Mouse (Mus musculus): Measurements from ENCODE around the gene Dffa. TPM values are rescaled to one million over a fixed set of nuclear protein-coding genes. Genes with fewer than 3 reads are reported as not detected.
"Not testable (repeated sequence)": the region's sequence is repeated elsewhere in the genome, so short reads cannot be mapped to it uniquely, and the experiment has no call there.

Gene Dffa
- polyA plus RNA-seq, 1 experiment from 2014 or later, result 43.4 TPM

DNA sequence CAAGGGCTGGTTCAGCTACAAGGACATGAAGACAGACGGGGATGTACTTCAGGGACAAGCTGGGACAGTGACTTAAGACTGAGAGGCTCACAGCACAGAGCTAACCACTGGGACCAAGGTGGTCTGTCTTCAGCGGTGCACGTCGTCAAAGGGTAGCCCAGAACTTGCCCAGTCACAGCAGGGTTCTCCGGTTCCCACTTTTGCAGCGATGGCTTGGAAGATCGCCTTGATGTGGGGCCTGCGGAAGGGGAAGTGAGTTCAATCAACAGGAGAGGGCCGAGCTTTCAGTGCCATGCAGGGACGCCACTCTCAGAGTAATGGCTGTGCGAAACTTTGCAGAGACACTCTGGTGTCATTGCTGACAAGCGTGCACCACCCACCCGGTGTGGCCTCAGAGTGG is 55.9 kb downstream of the Dffa start:
- DNase-seq (ENCODE audit: low spot score), result no peak
- Histone ChIP-seq H3K27me3 (ENCODE audit: insufficient read depth, poor library complexity, severe bottlenecking) (no peaks in the 10 kb centered on the region), H3K9me3 (no peaks in the 10 kb centered on the region), H3K4me1 (peaks cover 8% of the 10 kb centered on the region), H3K27ac (no peak overlapping the region), H3K36me3 (peaks cover 98% of the 10 kb centered on the region), H3K4me3 (no peak overlapping the region)
- 85% methylated on average over 13 of the region's 13 CpGs for WGBS

DNA sequence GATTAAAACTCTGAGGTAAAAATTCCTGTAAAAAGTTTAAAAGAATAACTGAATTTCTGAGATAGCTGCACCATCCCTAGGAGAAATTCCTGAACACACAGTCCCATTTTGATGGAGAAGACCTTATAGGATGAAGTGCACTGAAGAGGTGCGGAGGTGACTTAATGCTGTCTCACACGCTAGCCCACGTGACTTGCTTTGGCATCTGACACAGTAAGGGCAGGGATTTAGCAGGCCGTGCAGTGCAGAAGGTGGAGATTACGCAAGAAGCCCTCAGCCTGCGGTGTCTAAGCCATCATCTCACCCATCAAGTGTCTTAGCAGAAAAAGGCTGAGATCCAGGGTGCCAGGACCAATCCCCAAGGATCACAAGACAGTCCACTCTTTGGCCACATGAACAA is 57.2 kb downstream of the Dffa start:
- Histone ChIP-seq H3K27me3 (ENCODE audit: insufficient read depth, poor library complexity, severe bottlenecking) (no peaks in the 10 kb centered on the region), H3K9me3 (no peaks in the 10 kb centered on the region), H3K4me3 (no peak overlapping the region), H3K4me1 (peaks cover 19% of the 10 kb centered on the region), H3K27ac (no peak overlapping the region), H3K36me3 (peaks cover 91% of the 10 kb centered on the region)
- 95% methylated on average over 6 of the region's 6 CpGs for WGBS
- DNase-seq (ENCODE audit: low spot score), result no peak

DNA sequence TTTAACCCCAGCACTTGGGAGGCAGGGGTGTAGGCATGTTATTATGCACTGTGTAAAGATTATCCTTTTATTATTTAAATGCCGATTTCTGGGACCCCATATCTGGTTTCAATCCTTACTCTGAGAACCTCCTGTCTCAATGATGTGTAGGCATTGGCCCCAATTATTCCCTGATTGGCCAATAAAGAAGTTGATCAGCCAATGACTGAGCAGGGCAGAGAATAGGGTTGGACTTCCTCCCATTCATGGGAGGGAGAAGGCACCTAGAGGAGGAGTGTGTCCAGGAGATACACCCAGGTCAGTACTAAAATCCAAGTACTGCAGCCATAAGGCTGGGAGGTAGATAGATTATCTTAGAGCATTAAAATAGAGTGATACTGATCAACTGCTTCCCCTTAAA is 59.2 kb downstream of the Dffa start:
- peaks cover 21% of the 10 kb centered on the region for H3K4me1 ChIP-seq
- WGBS, result 77% methylated on average over 1 of the region's 1 CpGs
- H3K9me3 ChIP-seq, result no peaks in the 10 kb centered on the region
- H3K27ac ChIP-seq, result no peak overlapping the region
- no peak for DNase-seq (ENCODE audit: low spot score)
- peaks cover 70% of the 10 kb centered on the region for H3K36me3 ChIP-seq
- no peak overlapping the region for H3K4me3 ChIP-seq
- H3K27me3 ChIP-seq (ENCODE audit: insufficient read depth, poor library complexity, severe bottlenecking), result no peaks in the 10 kb centered on the region

DNA sequence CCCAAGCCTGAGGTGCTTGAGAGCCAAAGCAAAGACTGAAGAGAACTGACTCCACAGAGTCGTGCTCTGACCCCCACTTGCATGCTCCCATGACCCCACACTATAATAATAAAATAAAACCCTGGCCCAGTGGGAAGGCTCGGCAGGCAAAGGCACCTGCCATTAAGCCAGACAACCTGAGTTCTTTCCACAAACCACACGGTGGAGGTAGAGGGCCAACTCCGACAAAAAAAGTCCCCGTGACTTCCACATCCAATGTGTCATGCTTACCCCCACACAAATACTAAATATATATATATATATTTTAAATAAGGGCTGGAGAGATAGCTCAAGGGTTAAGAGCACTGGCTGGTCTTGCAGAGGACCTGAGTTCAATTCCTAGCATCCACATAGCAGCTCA is 60.2 kb downstream of the Dffa start:
- H3K27ac ChIP-seq, result no peak overlapping the region
- no peak for DNase-seq (ENCODE audit: low spot score)
- no peaks in the 10 kb centered on the region for H3K27me3 ChIP-seq (ENCODE audit: insufficient read depth, poor library complexity, severe bottlenecking)
- peaks cover 18% of the 10 kb centered on the region for H3K4me1 ChIP-seq
- no peaks in the 10 kb centered on the region for H3K9me3 ChIP-seq
- no peak overlapping the region for H3K4me3 ChIP-seq
- H3K36me3 ChIP-seq, result peaks cover 61% of the 10 kb centered on the region
- 66% methylated on average over 5 of the region's 5 CpGs for WGBS

DNA sequence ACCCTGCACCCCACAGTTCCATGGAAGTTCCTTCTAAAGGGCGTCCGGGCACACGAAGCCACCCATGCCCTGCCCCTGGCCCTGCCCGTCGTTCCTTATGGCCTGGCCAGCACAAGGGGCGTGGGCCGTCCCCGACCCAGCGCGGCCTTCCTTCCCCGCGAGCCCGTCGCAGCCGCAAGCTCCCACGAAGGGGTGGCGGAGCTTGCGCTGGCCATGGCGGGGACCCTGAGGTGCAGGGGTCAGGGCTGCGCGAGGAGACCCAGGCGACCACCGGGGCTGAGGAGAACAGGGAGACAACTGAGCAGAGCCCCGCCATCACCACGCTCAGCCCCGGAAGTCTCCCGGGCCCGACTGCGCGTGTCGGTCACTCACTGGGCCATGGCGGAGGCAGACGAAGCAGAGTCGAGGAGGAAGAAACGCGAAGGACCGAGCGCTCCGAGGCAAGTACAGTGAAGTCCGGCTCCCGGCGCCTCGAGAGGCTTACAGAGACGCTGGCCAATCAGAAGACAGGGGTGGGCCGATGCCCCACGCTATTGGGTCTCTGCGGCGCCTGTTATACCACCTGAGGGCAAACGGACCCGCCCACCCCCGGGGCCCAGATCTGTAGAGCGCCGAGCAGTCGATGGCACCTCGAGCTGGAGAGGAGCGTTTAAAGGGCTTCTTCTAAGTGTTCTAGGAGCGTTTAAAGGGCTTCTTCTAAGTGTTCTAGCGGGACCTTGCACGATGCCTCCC is 62.4 kb downstream of the Dffa start, which contains the start of gene Pgd:
Gene Pgd, minus strand, starts transcription at position 557 of the 732 bp plus-strand sequence.
- Histone ChIP-seq H3K36me3 (peaks cover 38% of the 10 kb centered on the region), H3K9me3 (no peaks in the 10 kb centered on the region), H3K27ac (peak within 1 kb of the TSS; percentile 95), H3K27me3 (ENCODE audit: insufficient read depth, poor library complexity, severe bottlenecking) (no peaks in the 10 kb centered on the region), H3K4me3 (peak within 1 kb of the TSS; percentile 98), H3K4me1 (peaks cover 21% of the 10 kb centered on the region)
- WGBS, result 0% methylated on average over 59 of the region's 59 CpGs
- DNase-seq (ENCODE audit: low spot score), result peak; percentile 99

DNA sequence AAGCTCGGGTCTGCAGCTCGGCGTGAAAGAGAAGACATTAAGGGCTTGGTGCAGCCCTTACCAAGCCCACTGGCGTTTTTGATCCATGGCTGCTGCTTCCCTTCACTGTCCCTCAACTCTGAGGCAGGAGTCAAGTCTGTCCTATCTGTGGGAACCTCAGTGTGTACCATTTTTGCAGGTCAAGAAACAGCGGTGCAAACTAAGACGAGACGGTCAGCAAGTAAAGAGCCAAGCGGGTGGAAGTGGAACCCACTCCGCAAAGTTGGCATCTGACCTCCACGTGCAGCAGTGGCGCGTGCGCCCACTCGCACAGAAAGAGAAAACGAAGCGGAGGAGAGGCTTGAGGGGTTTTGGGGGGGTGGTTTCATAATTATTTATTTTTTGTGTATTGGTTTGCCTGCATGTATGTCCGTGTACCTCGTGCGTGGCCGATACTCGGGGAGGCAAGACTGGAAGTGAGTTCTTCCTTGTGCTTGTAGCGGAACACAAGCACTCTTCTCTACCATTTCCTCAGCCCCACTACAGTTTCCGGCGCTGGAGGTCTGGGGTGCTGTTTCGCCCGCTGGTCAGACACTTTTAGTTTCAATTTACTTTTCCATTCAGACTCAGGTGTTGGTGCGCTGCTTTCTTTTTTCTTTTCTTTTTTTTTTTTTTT is 63.1 kb downstream of the Dffa start:
- Histone ChIP-seq H3K36me3 (peaks cover 31% of the 10 kb centered on the region), H3K27me3 (ENCODE audit: insufficient read depth, poor library complexity, severe bottlenecking) (no peaks in the 10 kb centered on the region), H3K4me1 (peaks cover 21% of the 10 kb centered on the region), H3K4me3 (peak overlapping the region; percentile 98), H3K9me3 (no peaks in the 10 kb centered on the region), H3K27ac (peak overlapping the region; percentile 95)
- WGBS, result under 1% methylated on average over 27 of the region's 27 CpGs
- DNase-seq (ENCODE audit: low spot score), result peak; percentile 77

DNA sequence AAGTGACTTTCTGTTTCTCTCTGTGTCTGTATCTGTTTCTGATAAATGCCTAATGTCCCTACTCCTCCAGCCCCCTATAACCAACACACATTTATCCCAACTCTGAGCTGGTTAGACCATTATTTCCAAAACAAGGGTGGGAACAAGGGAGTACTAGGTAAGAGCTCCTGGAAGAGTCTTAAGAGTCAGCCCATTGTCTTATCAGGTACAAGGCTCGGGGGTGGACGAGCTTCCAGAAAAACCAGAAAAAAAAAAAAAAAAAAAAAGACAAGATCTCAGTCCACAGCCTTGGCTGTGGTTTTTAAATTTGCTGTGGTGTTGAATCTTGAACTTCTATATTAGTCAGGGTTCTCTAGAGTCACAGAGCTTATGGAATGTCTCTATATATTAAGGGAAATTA is 64.1 kb downstream of the Dffa start:
- 48% methylated on average over 2 of the region's 2 CpGs for WGBS
- Histone ChIP-seq H3K27ac (no peak overlapping the region), H3K36me3 (peaks cover 23% of the 10 kb centered on the region), H3K9me3 (no peaks in the 10 kb centered on the region), H3K27me3 (ENCODE audit: insufficient read depth, poor library complexity, severe bottlenecking) (no peaks in the 10 kb centered on the region), H3K4me3 (no peak overlapping the region), H3K4me1 (peaks cover 27% of the 10 kb centered on the region)
- DNase-seq (ENCODE audit: low spot score), result no peak

DNA sequence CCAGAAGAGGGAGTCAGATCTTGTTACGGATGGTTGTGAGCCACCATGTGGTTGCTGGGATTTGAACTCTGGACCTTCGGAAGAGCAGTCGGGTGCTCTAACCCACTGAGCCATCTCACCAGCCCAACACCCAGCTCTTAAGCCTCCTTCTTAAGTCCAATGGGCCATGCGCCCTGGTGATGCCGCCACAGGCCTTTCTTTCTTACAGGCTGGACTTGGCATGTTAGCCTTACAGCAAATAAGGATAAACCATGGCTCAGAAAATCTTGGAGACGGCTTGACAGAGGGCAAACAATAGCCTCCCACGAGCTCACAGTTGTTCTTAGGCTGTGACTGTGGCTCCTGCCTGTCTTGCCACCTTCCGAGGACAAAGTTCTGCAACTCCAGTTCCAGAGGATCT is 66.0 kb downstream of the Dffa start:
- not testable (repeated sequence) for DNase-seq (ENCODE audit: low spot score); H3K9me3 ChIP-seq; H3K36me3 ChIP-seq; H3K4me3 ChIP-seq; H3K27me3 ChIP-seq (ENCODE audit: insufficient read depth, poor library complexity, severe bottlenecking)
- peaks cover 23% of the 10 kb centered on the region for H3K4me1 ChIP-seq
- WGBS, result 86% methylated on average over 7 of the region's 8 CpGs
- peak overlapping the region; percentile 42; the same call in 1 of the 2 replicates for H3K27ac ChIP-seq

Other genes with a start within 250 kb of the Dffa start
- gene Pex14, start 4.3 kb upstream of the Dffa start, polyA plus RNA-seq (2016; fragmentation: Nextera tagmentation; extraction: Ambion mirVana), result 53.6 and 59.7 TPM in 2 replicates
- 0.28 TPM in 1 of 2 replicates, not detected in the other for gene Cort, start 22.6 kb downstream of the Dffa start, polyA plus RNA-seq (2016; fragmentation: Nextera tagmentation; extraction: Ambion mirVana)
- 29.7 and 38.6 TPM in 2 replicates for gene Cenps, start 33.5 kb downstream of the Dffa start, polyA plus RNA-seq (2016; fragmentation: Nextera tagmentation; extraction: Ambion mirVana)
- 116 and 133 TPM in 2 replicates for gene Pgd, start 62.6 kb downstream of the Dffa start, polyA plus RNA-seq (2016; fragmentation: Nextera tagmentation; extraction: Ambion mirVana)
- 44.8 and 56.6 TPM in 2 replicates for gene Kif1b, start 203.5 kb downstream of the Dffa start, polyA plus RNA-seq (2016; fragmentation: Nextera tagmentation; extraction: Ambion mirVana)